Mouse (Mus musculus) liver, embryonic 11.5 days (tissue): Measurements from ENCODE around the gene Ldhd. TPM values are rescaled to one million over a fixed set of nuclear protein-coding genes. Genes with fewer than 3 reads are reported as not detected.

Source experiments
- ATAC-seq: fragments of 200-750 bp; cut with Nextera tagmentation; replicated peaks from 2 replicates; pipeline ENCODE4 v1.8.0; 2017; ENCODE audit warnings: moderate number of reproducible peaks, mild to moderate bottlenecking, moderate TSS enrichment, moderate library complexity; ENCODE audit not compliant: low FRiP score
- DNase-seq: peaks from one replicate; pipeline ENCODE4 v3.0.0-alpha.2; 2017; ENCODE audit warnings: low spot score
- H3K27ac ChIP-seq: fragments of 300-500 bp; sonication (generic); 2 replicates; pipeline ENCODE4 v1.5.1; 2014; ENCODE audit warnings: mild to moderate bottlenecking, low read depth, low read length, control low read depth
- H3K27me3 ChIP-seq: fragments of 300-500 bp; sonication (generic); replicated peaks from 2 replicates; pipeline ENCODE4 v1.6.1; 2014; ENCODE audit warnings: low read length, mixed read lengths; ENCODE audit not compliant: control insufficient read depth, insufficient read depth
- H3K36me3 ChIP-seq: fragments of 300-500 bp; sonication (generic); 2 replicates; pipeline ENCODE4 v1.6.1; 2014; ENCODE audit warnings: mild to moderate bottlenecking, low read length, moderate library complexity, mixed read lengths; ENCODE audit not compliant: control insufficient read depth, insufficient read depth
- H3K4me1 ChIP-seq: fragments of 300-500 bp; sonication (generic); replicated peaks from 2 replicates; pipeline ENCODE4 v1.6.1; 2014; ENCODE audit warnings: low read length, mixed read lengths; ENCODE audit not compliant: control insufficient read depth, insufficient read depth
- H3K4me2 ChIP-seq: fragments of 300-500 bp; sonication (generic); 2 replicates; pipeline ENCODE4 v1.6.1; 2014; ENCODE audit warnings: mild to moderate bottlenecking, control low read depth, moderate library complexity
- H3K4me3 ChIP-seq: fragments of 300-500 bp; sonication (generic); 2 replicates; pipeline ENCODE4 v1.5.1; 2014; ENCODE audit warnings: low read depth, low read length, control low read depth
- H3K9ac ChIP-seq: fragments of 300-500 bp; sonication (generic); 2 replicates; pipeline ENCODE4 v1.6.1; 2014; ENCODE audit warnings: low read depth, low read length, control low read depth
- H3K9me3 ChIP-seq: fragments of 300-500 bp; sonication (generic); 2 replicates; pipeline ENCODE4 v1.6.1; 2016; ENCODE audit warnings: low read length, inconsistent platforms, mixed read lengths; ENCODE audit not compliant: control insufficient read depth
- WGBS: fragments of 180-500 bp; shearing (Covaris S2); extraction: QIAGEN DNeasy Blood & Tissue Kit; methylation state at CpG from one replicate; pipeline ENCODE4 v1.1.7; 2014; 5-methylcytosine and 5-hydroxymethylcytosine counted together
- polyA plus RNA-seq: library from polyadenylated mRNA; unstranded; fragments of >200 nt; fragmentation: Nextera tagmentation; extraction: Ambion mirVana; gene quantifications from 2 replicates; pipeline ENCODE4 v1.2.1, GENCODE M21; 2014

The Ldhd gene
- polyA plus RNA-seq, 1 experiment from 2014 or later: 0.16 TPM

DNA sequence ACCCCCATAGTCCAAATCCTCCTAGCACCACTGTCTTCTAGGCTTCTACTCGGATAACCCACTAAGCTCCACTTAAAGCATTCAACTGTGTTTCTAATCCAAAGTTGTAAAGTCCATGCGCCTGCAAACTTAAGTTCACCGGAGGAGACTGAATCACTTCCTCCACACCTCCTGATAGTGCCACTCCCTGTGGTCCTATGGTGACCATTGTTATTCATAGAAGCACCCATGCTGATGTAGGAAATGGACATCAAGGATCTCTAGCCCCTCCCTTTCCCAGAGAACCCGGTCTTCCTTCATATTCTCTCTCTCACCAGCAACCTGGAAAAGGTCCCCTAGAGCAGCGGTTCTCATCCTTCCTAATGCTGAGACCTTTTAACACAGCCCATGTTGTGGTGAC, 17.0 kb downstream of the Ldhd start:
- WGBS: 78% methylated on average over 5 of the region's 5 CpGs
- no peak overlapping the region for H3K4me2 ChIP-seq
- H3K9ac ChIP-seq: no peak overlapping the region
- ATAC-seq (no peak), DNase-seq (no peak)
- H3K9me3 ChIP-seq: no peaks in the 10 kb centered on the region
- H3K36me3 ChIP-seq: no peaks in the 10 kb centered on the region; the same call in 1 of the 2 replicates
- no peak overlapping the region for H3K4me3 ChIP-seq
- no peaks in the 10 kb centered on the region for H3K4me1 ChIP-seq
- no peak overlapping the region for H3K27ac ChIP-seq
- H3K27me3 ChIP-seq: no peaks in the 10 kb centered on the region

DNA sequence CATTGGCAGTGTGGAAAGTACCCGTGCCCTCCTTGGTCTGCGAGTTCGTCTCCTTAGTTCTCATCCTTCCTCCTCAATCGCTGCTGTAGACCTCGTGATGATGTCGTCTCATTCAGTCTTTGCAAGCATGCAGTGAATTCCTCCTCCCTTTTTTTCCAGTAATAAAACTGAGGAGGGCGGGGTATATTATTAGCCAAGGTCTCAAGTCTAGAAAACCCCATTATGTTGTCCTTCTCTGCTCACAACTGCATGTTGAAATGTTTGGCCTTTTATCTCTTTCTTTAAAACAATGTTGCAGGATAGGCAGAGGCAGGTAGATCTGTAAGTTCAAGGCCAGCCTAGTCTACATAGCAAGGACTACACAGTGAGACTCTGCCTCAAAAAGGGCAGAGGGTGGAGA, 22.8 kb downstream of the Ldhd start:
- Histone ChIP-seq H3K27me3 (no peaks in the 10 kb centered on the region), H3K4me2 (no peak overlapping the region), H3K27ac (no peak overlapping the region), H3K36me3 (no peaks in the 10 kb centered on the region; the same call in 1 of the 2 replicates), H3K4me1 (no peaks in the 10 kb centered on the region), H3K9me3 (no peaks in the 10 kb centered on the region), H3K4me3 (no peak overlapping the region), H3K9ac (no peak overlapping the region)
- no peak for ATAC-seq
- 88% methylated on average over 7 of the region's 7 CpGs for WGBS
- DNase-seq: no peak

DNA sequence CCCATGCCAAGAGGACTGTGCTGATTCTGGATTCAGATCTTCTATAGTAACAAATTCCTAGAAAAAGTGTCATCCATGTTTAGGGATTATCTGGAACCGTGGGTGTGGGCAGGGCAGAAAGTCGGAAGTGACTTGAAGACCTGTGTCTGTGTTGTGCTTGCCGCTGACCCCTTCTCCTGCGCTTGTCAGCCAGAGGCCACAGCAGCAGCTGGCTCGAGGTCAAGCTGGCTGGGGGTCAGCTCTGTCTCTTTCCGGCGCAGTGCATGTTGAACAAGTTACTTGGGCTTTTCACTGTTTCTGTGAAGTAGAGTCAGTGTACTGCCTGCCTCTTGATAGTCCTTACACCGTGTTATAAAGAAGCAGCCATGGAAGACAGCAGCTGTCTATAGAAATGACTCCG, 23.2 kb downstream of the Ldhd start:
- Histone ChIP-seq H3K4me1 (no peaks in the 10 kb centered on the region), H3K27ac (no peak overlapping the region), H3K9me3 (no peaks in the 10 kb centered on the region), H3K36me3 (no peaks in the 10 kb centered on the region; the same call in 1 of the 2 replicates), H3K27me3 (no peaks in the 10 kb centered on the region), H3K4me2 (no peak overlapping the region), H3K9ac (no peak overlapping the region), H3K4me3 (no peak overlapping the region)
- DNase-seq (no peak), ATAC-seq (no peak)
- WGBS: 90% methylated on average over 9 of the region's 9 CpGs

DNA sequence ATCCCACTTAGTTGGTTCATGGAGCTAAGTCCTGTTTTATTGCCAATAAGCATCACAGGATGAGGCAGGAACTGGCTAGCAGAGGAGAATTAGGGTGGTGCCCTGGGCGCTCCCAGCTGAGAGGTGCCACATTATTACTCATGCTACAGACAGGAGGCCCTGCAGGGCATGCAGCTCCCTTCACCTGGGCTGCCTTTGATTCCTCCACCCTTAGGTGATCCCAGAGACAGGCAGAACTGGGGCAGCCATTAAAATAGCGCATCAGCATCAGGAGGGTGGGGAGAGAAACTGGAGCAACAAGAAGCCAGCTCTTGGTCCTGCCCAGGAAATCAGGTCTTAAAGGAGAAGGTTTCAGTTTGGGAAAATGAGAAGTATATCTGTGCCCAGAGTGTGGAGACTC, 25.2 kb downstream of the Ldhd start:
- H3K4me1 ChIP-seq: no peaks in the 10 kb centered on the region; the same call in 1 of the 2 replicates
- no peak overlapping the region for H3K27ac ChIP-seq
- no peak overlapping the region for H3K4me3 ChIP-seq
- no peaks in the 10 kb centered on the region for H3K27me3 ChIP-seq
- WGBS: 96% methylated on average over 2 of the region's 2 CpGs
- no peaks in the 10 kb centered on the region for H3K9me3 ChIP-seq
- no peaks in the 10 kb centered on the region for H3K36me3 ChIP-seq
- H3K9ac ChIP-seq: no peak overlapping the region
- ATAC-seq: no peak
- no peak for DNase-seq
- H3K4me2 ChIP-seq: no peak overlapping the region

DNA sequence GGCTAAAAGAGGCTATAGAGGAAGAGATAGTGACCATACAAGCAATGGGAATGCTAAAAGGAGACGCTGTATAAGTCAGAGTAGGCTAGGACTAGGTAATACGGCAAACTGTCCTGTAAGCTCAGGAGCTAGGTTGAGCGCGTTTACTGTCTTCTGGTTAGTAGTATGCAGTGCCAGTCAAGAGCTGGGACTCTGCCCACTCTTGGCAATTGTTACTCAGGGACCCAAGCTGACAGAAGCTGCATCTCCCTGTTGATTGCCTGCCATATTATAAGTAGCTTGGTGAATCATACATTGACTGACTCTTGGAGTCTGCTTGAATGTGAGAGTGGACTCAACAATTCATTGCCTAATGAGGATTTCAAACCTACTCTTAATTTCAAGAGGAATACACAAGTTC, 28.1 kb downstream of the Ldhd start:
- H3K27ac ChIP-seq: no peak overlapping the region
- no peak overlapping the region for H3K9ac ChIP-seq
- H3K36me3 ChIP-seq: no peaks in the 10 kb centered on the region
- no peak for ATAC-seq
- 94% methylated on average over 4 of the region's 4 CpGs for WGBS
- H3K27me3 ChIP-seq: no peaks in the 10 kb centered on the region
- no peak overlapping the region for H3K4me3 ChIP-seq
- peaks cover 13% of the 10 kb centered on the region for H3K4me1 ChIP-seq
- no peaks in the 10 kb centered on the region for H3K9me3 ChIP-seq
- no peak overlapping the region for H3K4me2 ChIP-seq
- no peak for DNase-seq

DNA sequence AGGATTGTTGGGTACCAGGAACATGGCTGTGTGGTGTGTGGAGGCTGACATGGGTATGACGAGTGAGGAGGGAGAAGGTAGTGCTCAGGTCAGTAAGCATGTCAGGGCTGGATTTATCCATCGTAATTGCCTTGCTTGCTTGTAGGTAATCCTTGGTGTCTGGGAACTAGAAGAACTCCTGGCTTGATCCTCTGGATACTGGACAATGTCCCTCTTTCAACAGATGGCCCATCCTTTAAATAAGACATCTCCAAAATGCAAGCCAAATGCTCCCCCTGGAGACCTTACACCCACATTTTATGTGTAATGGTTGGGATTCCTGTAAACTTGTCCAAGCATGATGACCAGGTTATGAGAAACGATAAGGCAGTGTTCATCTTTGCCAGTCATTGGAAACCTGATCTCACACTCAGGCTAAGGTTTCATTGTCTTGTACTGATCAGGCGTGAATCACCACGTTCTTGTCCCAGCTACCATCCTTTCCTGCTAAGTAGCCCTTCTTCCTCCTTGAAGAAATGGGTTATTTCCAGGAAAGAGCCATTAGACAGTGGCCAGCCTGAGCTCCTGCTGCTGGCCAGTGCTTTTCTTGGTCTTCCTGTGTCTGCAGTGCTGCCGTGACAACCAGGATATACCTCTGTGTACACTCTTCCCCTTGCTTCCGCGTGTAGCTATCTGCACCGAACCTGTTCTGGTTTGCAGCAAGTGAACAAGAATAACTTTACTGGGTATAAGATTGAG, 30.3 kb downstream of the Ldhd start:
- H3K9ac ChIP-seq: no peak overlapping the region
- H3K4me3 ChIP-seq: no peak overlapping the region
- H3K27ac ChIP-seq: no peak overlapping the region
- WGBS: 60% methylated on average over 9 of the region's 9 CpGs
- H3K4me1 ChIP-seq: peaks cover 34% of the 10 kb centered on the region
- H3K4me2 ChIP-seq: no peak overlapping the region
- no peak for DNase-seq
- no peaks in the 10 kb centered on the region for H3K9me3 ChIP-seq
- no peak for ATAC-seq
- H3K27me3 ChIP-seq: no peaks in the 10 kb centered on the region
- H3K36me3 ChIP-seq: no peaks in the 10 kb centered on the region

DNA sequence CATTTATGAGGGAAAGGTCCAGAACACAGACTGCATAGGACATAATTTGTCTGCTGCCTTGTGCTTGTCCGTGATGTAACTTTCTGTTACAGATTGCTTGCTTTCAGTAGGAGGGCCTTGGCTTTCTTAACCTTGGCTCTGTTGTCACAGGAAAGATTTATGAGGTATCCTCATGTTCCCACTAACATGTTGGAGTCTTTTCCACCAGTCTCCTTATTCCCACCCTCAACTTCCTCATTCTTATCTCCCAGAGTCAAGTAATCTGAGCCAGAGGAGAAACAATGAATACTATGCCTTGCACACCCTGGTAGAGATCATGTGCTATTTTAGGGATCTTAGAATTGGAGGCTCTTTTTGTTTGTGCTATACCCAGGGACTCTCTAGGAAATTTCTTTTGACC, 32.9 kb downstream of the Ldhd start:
- 41% methylated on average over 1 of the region's 1 CpGs for WGBS
- H3K36me3 ChIP-seq: no peaks in the 10 kb centered on the region
- no peak overlapping the region for H3K9ac ChIP-seq
- H3K27me3 ChIP-seq: no peaks in the 10 kb centered on the region
- no peaks in the 10 kb centered on the region for H3K9me3 ChIP-seq
- DNase-seq (no peak), ATAC-seq (no peak)
- H3K4me3 ChIP-seq: no peak overlapping the region
- peaks cover 56% of the 10 kb centered on the region for H3K4me1 ChIP-seq
- peak overlapping the region; percentile 28; the same call in 1 of the 2 replicates for H3K27ac ChIP-seq
- H3K4me2 ChIP-seq: peak overlapping the region; percentile 1; the same call in 1 of the 2 replicates

DNA sequence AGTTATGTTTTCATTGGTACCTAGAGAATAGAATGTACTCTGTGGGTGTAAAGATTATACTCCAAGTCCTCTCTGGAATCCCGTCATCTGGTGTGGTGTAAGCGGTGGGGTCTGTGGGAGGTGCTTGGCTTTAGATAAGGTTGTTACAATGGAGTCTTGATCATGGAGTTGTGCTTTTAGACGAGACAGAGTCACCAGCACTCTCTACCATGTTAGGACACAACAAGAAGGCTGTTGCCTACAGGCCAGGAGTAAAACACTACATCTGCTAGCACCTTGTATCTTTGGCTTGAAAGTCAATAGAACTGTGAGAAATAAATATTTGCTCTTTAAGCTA, 33.7 kb downstream of the Ldhd start:
- H3K9me3 ChIP-seq: no peaks in the 10 kb centered on the region
- ATAC-seq: 0 out of 2 replicates have a peak, but pooled peaks have one; percentile 35
- H3K4me3 ChIP-seq: peak overlapping the region; percentile 30; the same call in 1 of the 2 replicates
- H3K4me2 ChIP-seq: peak overlapping the region; percentile 67
- no peak overlapping the region for H3K9ac ChIP-seq
- DNase-seq: no peak
- H3K27me3 ChIP-seq: no peaks in the 10 kb centered on the region
- H3K4me1 ChIP-seq: peaks cover 61% of the 10 kb centered on the region
- H3K36me3 ChIP-seq: no peaks in the 10 kb centered on the region
- WGBS: 9% methylated on average over 3 of the region's 3 CpGs
- peak overlapping the region; percentile 76 for H3K27ac ChIP-seq
